Comparison of ENCODE assay signal across 8 mouse cellular contexts in genomic region chr8:80738388-80739154, GRCm38 (mm10). TPM values are rescaled to one million over a fixed set of nuclear protein-coding genes. Genes with fewer than 3 reads are reported as not detected.
DNase-seq lines count a peak whose midpoint lies in the region; ATAC-seq lines count a peak whose summit lies in the region.

No protein-coding gene starts in this region.

- H3K4me3 ChIP-seq in hindbrain, embryonic 14.5 days (replicated peaks; ENCODE audit: low read length), result peak overlapping the region; percentile 74

- H3K27me3 ChIP-seq in hindbrain, embryonic 14.5 days (ENCODE audit: control insufficient read depth, insufficient read depth, low read length), result no peaks in the 10 kb centered on the region

- peak; percentile 43 for DNase-seq in adipocyte (ENCODE audit: low spot score)
- peak; percentile 44 to 53 for DNase-seq in cerebellum, postnatal 36 days
- peak; percentile 54 to 65 for DNase-seq in frontal cortex, postnatal 36 days (ENCODE audit: low spot score in 2 of 2)
- peak; percentile 52 for DNase-seq in hindbrain, embryonic 14.5 days (ENCODE audit: low spot score)
- peak; percentile 62 to 72 for DNase-seq in left cerebral cortex, postnatal 14 days (ENCODE audit: low spot score in 2 of 2)
- peak; percentile 70 for DNase-seq in right cerebral cortex, postnatal 25 days
- peak; percentile 25 to 63 for DNase-seq in urinary bladder, postnatal 4 days (ENCODE audit: low spot score in 2 of 2)

- WGBS in hindbrain, embryonic 14.5 days, result under 1% methylated on average over 68 of the region's 84 CpGs

- peaks cover 24% of the 10 kb centered on the region for H3K36me3 ChIP-seq in hindbrain, embryonic 14.5 days (replicated peaks; ENCODE audit: control insufficient read depth, insufficient read depth)

- H3K4me2 ChIP-seq in hindbrain, embryonic 14.5 days (replicated peaks), result peak overlapping the region; percentile 71

- intact Hi-C loops in left cerebral cortex, postnatal 14 days (cut with DNase I), result no loop called here

- H3K9me3 ChIP-seq in hindbrain, embryonic 14.5 days (ENCODE audit: control insufficient read depth, low read length), result no peaks in the 10 kb centered on the region

- H3K9ac ChIP-seq in hindbrain, embryonic 14.5 days, result peak overlapping the region; percentile 73

- peaks cover 8% of the 10 kb centered on the region; the same call in 1 of the 2 replicates for H3K4me1 ChIP-seq in hindbrain, embryonic 14.5 days (replicated peaks; ENCODE audit: control insufficient read depth, insufficient read depth, low read length)

- peak overlapping the region; percentile 95 for H3K27ac ChIP-seq in hindbrain, embryonic 14.5 days

- ATAC-seq in hindbrain, embryonic 14.5 days (ENCODE audit: low FRiP score), result peak; percentile 68
- ATAC-seq in megakaryocyte progenitor cell, adult 5-6 weeks (replicated peaks; ENCODE audit: poor library complexity), result peak; percentile 64

RNA-seq across cellular contexts. Expression of gene Smarca5, which starts 0.7 kb away (rescaled TPM):
- polyA plus RNA-seq in hindbrain, embryonic 14.5 days (2014; fragmentation: Nextera tagmentation; extraction: Ambion mirVana), result 56.7 and 61.3 TPM in 2 replicates
- 10 to 100 TPM; 44.9 to 48.4 TPM for total RNA-seq in left cerebral cortex, postnatal 14 days (2021)
- 127 and 131 TPM in 2 replicates for total RNA-seq in megakaryocyte progenitor cell, adult 5-6 weeks (2015)
- 162 and 189 TPM in 2 replicates for total RNA-seq in megakaryocyte progenitor cell, adult 5-6 weeks (2017)

Comparison
In these comparisons a context has a peak if more than half of its experiments do, and no peak if none do; other contexts are left out.
1. Peak in every context shown above with its lines: DNase-seq, ATAC-seq, H3K4me3 ChIP-seq and H3K27ac ChIP-seq.